Mouse (Mus musculus): ENCODE data around the gene Ttc7b. TPM values are rescaled to one million over a fixed set of nuclear protein-coding genes. Genes with fewer than 3 reads are reported as not detected.

The Ttc7b gene
- polyA plus RNA-seq, 1 experiment from 2014 or later: 4.0 TPM

GRCm38 (mm10) chr12:100298788-100299187 lies 221.8 kb downstream of the Ttc7b start:
- Histone ChIP-seq H3K27me3 (replicated peaks) (no peaks in the 10 kb centered on the region), H3K4me1 (replicated peaks) (0 out of 2 replicates have a peak, but pooled peaks cover 5% of the 10 kb centered on the region), H3K9me3 (no peaks in the 10 kb centered on the region), H3K4me3 (replicated peaks) (no peak overlapping the region), H3K27ac (0 out of 2 replicates have a peak overlapping the region, but pooled peaks have one; percentile 28), H3K4me2 (replicated peaks) (no peak overlapping the region), H3K36me3 (no peaks in the 10 kb centered on the region), H3K9ac (no peak overlapping the region)
- WGBS: 91% methylated on average over 2 of the region's 2 CpGs
- peak; percentile 42; the same call in 1 of the 2 replicates for ATAC-seq

- Histone ChIP-seq H3K4me3 (replicated peaks) (no peak overlapping the region), H3K4me2 (replicated peaks) (no peak overlapping the region), H3K27me3 (replicated peaks) (no peaks in the 10 kb centered on the region), H3K9ac (no peak overlapping the region), H3K4me1 (replicated peaks) (0 out of 2 replicates have a peak, but pooled peaks cover 5% of the 10 kb centered on the region), H3K27ac (no peak overlapping the region), H3K9me3 (no peaks in the 10 kb centered on the region), H3K36me3 (no peaks in the 10 kb centered on the region)
- ATAC-seq: no peak
- WGBS: 77% methylated on average over 4 of the region's 4 CpGs
Measured at GRCm38 (mm10) chr12:100297961-100298360, 222.7 kb downstream of the Ttc7b start.

- Histone ChIP-seq H3K4me1 (replicated peaks) (peaks cover 25% of the 10 kb centered on the region), H3K27ac (no peak overlapping the region), H3K9ac (no peak overlapping the region), H3K27me3 (replicated peaks) (no peaks in the 10 kb centered on the region), H3K36me3 (no peaks in the 10 kb centered on the region), H3K4me3 (replicated peaks) (no peak overlapping the region), H3K9me3 (no peaks in the 10 kb centered on the region), H3K4me2 (replicated peaks) (no peak overlapping the region)
- ATAC-seq: no peak
- 85% methylated on average over 2 of the region's 2 CpGs for WGBS
Measured at GRCm38 (mm10) chr12:100294457-100294856, 226.2 kb downstream of the Ttc7b start.

- ATAC-seq: no peak
- Histone ChIP-seq H3K27me3 (replicated peaks) (no peaks in the 10 kb centered on the region), H3K9me3 (no peaks in the 10 kb centered on the region), H3K4me3 (replicated peaks) (no peak overlapping the region), H3K36me3 (no peaks in the 10 kb centered on the region), H3K4me2 (replicated peaks) (no peak overlapping the region), H3K4me1 (replicated peaks) (peaks cover 25% of the 10 kb centered on the region), H3K9ac (no peak overlapping the region), H3K27ac (no peak overlapping the region)
- WGBS: 83% methylated on average over 9 of the region's 9 CpGs
Measured at GRCm38 (mm10) chr12:100293956-100294355, 226.7 kb downstream of the Ttc7b start.

GRCm38 (mm10) chr12:100290711-100291685 lies 229.6 kb downstream of the Ttc7b start:
- H3K27me3 ChIP-seq (replicated peaks): no peaks in the 10 kb centered on the region
- H3K4me1 ChIP-seq (replicated peaks): peaks cover 36% of the 10 kb centered on the region
- ATAC-seq: peak; percentile 41
- 48% methylated on average over 18 of the region's 18 CpGs for WGBS
- no peaks in the 10 kb centered on the region for H3K36me3 ChIP-seq
- no peaks in the 10 kb centered on the region for H3K9me3 ChIP-seq
- no peak overlapping the region for H3K4me2 ChIP-seq (replicated peaks)
- H3K4me3 ChIP-seq (replicated peaks): no peak overlapping the region
- no peak overlapping the region for H3K9ac ChIP-seq
- H3K27ac ChIP-seq: peak overlapping the region; percentile 88

- Histone ChIP-seq H3K27ac (peak overlapping the region; percentile 88), H3K36me3 (no peaks in the 10 kb centered on the region), H3K4me1 (replicated peaks) (peaks cover 36% of the 10 kb centered on the region), H3K9me3 (no peaks in the 10 kb centered on the region), H3K9ac (no peak overlapping the region), H3K4me2 (replicated peaks) (peak overlapping the region; percentile 38), H3K4me3 (replicated peaks) (no peak overlapping the region), H3K27me3 (replicated peaks) (no peaks in the 10 kb centered on the region)
- WGBS: 42% methylated on average over 11 of the region's 11 CpGs
- 0 out of 2 replicates have a peak, but pooled peaks have one; percentile 15 for ATAC-seq
Measured at GRCm38 (mm10) chr12:100290178-100290531, 230.5 kb downstream of the Ttc7b start.

GRCm38 (mm10) chr12:100289267-100290177 lies 231.1 kb downstream of the Ttc7b start:
- Histone ChIP-seq H3K27me3 (replicated peaks) (no peaks in the 10 kb centered on the region), H3K4me3 (replicated peaks) (no peak overlapping the region), H3K9me3 (no peaks in the 10 kb centered on the region), H3K4me2 (replicated peaks) (peak overlapping the region; percentile 38), H3K27ac (peak overlapping the region; percentile 88), H3K4me1 (replicated peaks) (peaks cover 36% of the 10 kb centered on the region), H3K36me3 (no peaks in the 10 kb centered on the region), H3K9ac (no peak overlapping the region)
- ATAC-seq: peak; percentile 79
- WGBS: 17% methylated on average over 8 of the region's 8 CpGs

- H3K4me1 ChIP-seq (replicated peaks): peaks cover 41% of the 10 kb centered on the region
- no peak overlapping the region for H3K9ac ChIP-seq
- H3K4me3 ChIP-seq (replicated peaks): no peak overlapping the region
- WGBS: 59% methylated on average over 5 of the region's 5 CpGs
- H3K27me3 ChIP-seq (replicated peaks): no peaks in the 10 kb centered on the region
- H3K4me2 ChIP-seq (replicated peaks): no peak overlapping the region
- no peaks in the 10 kb centered on the region for H3K9me3 ChIP-seq
- H3K27ac ChIP-seq: 0 out of 2 replicates have a peak overlapping the region, but pooled peaks have one; percentile 1
- ATAC-seq: peak; percentile 47
- H3K36me3 ChIP-seq: no peaks in the 10 kb centered on the region
Measured at GRCm38 (mm10) chr12:100288018-100288417, 232.6 kb downstream of the Ttc7b start.

- Histone ChIP-seq H3K4me1 (replicated peaks) (peaks cover 46% of the 10 kb centered on the region), H3K4me2 (replicated peaks) (no peak overlapping the region), H3K4me3 (replicated peaks) (no peak overlapping the region), H3K27ac (no peak overlapping the region), H3K9ac (no peak overlapping the region), H3K9me3 (no peaks in the 10 kb centered on the region), H3K27me3 (replicated peaks) (no peaks in the 10 kb centered on the region), H3K36me3 (no peaks in the 10 kb centered on the region)
- 90% methylated on average over 2 of the region's 2 CpGs for WGBS
- no peak for ATAC-seq
Measured at GRCm38 (mm10) chr12:100287565-100287964, 233.1 kb downstream of the Ttc7b start.

GRCm38 (mm10) chr12:100283283-100283682 lies 237.3 kb downstream of the Ttc7b start:
- H3K4me3 ChIP-seq (replicated peaks): no peak overlapping the region
- no peak overlapping the region for H3K9ac ChIP-seq
- H3K4me2 ChIP-seq (replicated peaks): no peak overlapping the region
- peaks cover 40% of the 10 kb centered on the region for H3K4me1 ChIP-seq (replicated peaks)
- H3K36me3 ChIP-seq: no peaks in the 10 kb centered on the region
- peak overlapping the region; percentile 95 for H3K27ac ChIP-seq
- WGBS: 45% methylated on average over 1 of the region's 1 CpGs
- no peak for ATAC-seq
- no peaks in the 10 kb centered on the region for H3K27me3 ChIP-seq (replicated peaks)
- H3K9me3 ChIP-seq: no peaks in the 10 kb centered on the region

GRCm38 (mm10) chr12:100282025-100282885 lies 238.4 kb downstream of the Ttc7b start:
- Histone ChIP-seq H3K4me1 (replicated peaks) (peaks cover 44% of the 10 kb centered on the region), H3K9me3 (no peaks in the 10 kb centered on the region), H3K4me2 (replicated peaks) (peak overlapping the region; percentile 35), H3K9ac (no peak overlapping the region), H3K27me3 (replicated peaks) (no peaks in the 10 kb centered on the region), H3K27ac (peak overlapping the region; percentile 95), H3K36me3 (no peaks in the 10 kb centered on the region), H3K4me3 (replicated peaks) (no peak overlapping the region)
- 33% methylated on average over 8 of the region's 8 CpGs for WGBS
- peak; percentile 84 for ATAC-seq

All from intestine, embryonic 15.5 days (tissue).